Mouse (Mus musculus): ENCODE results near the gene Emg1. TPM values are rescaled to one million over a fixed set of nuclear protein-coding genes. Genes with fewer than 3 reads are reported as not detected.

Gene Emg1
- total and polyA plus RNA-seq, 3 experiments, result 117 to 254 (median 228) TPM

- no peaks in the 10 kb centered on the region for H3K27me3 ChIP-seq (ENCODE audit: insufficient read depth, low read length)
- H3K9me3 ChIP-seq (replicated peaks), result no peaks in the 10 kb centered on the region
- TF ChIP-seq TAL1 (conservative IDR thresholded peaks at IDR 0.05; ENCODE audit: low read depth, low read length), result no peak
- TF ChIP-seq POLR2AphosphoS5 (IDR thresholded peaks at IDR 0.05; ENCODE audit: insufficient replicate concordance, low read depth, low read length), result no peak
- no peak for TF ChIP-seq GATA1 (IDR thresholded peaks at IDR 0.05; ENCODE audit: borderline replicate concordance, low read length)
- TF ChIP-seq GATA2 (IDR thresholded peaks at IDR 0.05; ENCODE audit: borderline replicate concordance, low read depth, low read length), result no peak
- H3K4me1 ChIP-seq (ENCODE audit: insufficient read depth, low read depth, low read length), result peaks cover 51% of the 10 kb centered on the region
- DNase-seq (ENCODE audit: low spot score) (no peak), ATAC-seq (ENCODE audit: extremely low read depth, insufficient number of reproducible peaks, low FRiP score, poor library complexity, severe bottlenecking) (no peak)
- peaks cover 37% of the 10 kb centered on the region for H3K36me3 ChIP-seq (replicated peaks)
- H3K4me3 ChIP-seq (ENCODE audit: low read depth, low read length), result peak overlapping the region; percentile 89
Observed at GRCm38 (mm10) chr6:124663424-124663795, 48.6 kb downstream of the Emg1 start.

DNA sequence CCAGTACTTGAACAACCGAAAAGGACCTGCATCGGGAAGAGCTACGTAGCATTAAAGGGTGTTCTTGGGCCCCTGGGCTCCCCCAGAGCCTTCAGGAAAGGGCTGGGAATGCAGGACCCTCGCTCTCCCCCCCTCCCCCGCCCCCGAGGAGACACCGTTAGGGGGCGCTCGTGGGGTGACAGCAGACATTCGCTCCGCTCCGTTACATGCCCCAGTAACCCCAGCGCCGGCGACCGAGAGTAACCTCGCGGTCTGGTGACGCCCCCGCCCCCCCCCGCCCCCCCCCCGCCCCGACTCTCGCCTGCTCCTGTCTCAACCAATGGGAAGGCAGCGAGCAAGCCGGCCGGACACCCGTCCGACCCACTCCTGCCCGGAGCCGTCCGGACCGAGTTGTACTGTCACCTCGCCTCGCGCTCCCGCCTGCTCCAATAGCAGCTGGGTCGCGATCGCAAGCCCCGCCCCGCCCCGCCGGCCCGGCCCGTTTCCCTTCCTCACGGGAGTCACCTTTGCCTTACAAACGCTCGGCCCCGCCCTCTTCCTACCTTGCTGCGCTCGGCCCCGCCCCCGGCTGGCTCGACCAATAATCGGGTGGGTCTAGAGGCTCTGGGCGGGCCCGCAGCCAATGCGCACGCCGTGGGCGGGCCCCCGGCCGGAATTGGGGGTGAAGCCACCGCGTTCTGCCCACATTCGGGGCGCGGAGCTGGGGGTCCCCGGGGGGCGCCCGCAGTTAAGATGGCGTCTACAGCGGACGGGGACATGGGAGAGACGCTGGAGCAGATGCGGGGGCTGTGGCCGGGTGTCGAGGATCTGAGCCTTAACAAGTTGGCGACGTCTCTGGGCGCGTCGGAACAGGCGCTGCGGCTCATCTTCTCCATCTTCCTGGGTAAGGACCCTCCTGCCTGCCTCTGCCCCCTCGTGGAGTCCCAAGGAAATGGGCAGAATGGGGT is 49.2 kb downstream of the Emg1 start, which contains the start of gene Lpcat3:
Lpcat3 (plus strand) TSS at position 551 of the 947 bp plus-strand sequence.
- Histone ChIP-seq H3K9me3 (replicated peaks) (no peaks in the 10 kb centered on the region), H3K4me1 (ENCODE audit: insufficient read depth, low read depth, low read length) (peaks cover 45% of the 10 kb centered on the region), H3K4me3 (ENCODE audit: low read depth, low read length) (peak within 1 kb of the TSS; percentile 89), H3K27me3 (ENCODE audit: insufficient read depth, low read length) (no peaks in the 10 kb centered on the region), H3K36me3 (replicated peaks) (peaks cover 30% of the 10 kb centered on the region)
- TF ChIP-seq CTCF (IDR thresholded peaks at IDR 0.05; ENCODE audit: low read depth, low read length), result peak; percentile 43; the same call in 1 of the 2 replicates
- TF ChIP-seq GATA1 (IDR thresholded peaks at IDR 0.05; ENCODE audit: borderline replicate concordance, low read length), result no peak
- ATAC-seq (ENCODE audit: extremely low read depth, insufficient number of reproducible peaks, low FRiP score, poor library complexity, severe bottlenecking) (peak; percentile 89), DNase-seq (ENCODE audit: low spot score) (peak; percentile 97)

- peaks cover 23% of the 10 kb centered on the region for H3K36me3 ChIP-seq (replicated peaks)
- ATAC-seq (ENCODE audit: extremely low read depth, insufficient number of reproducible peaks, low FRiP score, poor library complexity, severe bottlenecking), result no peak
- TF ChIP-seq TAL1 (conservative IDR thresholded peaks at IDR 0.05; ENCODE audit: low read depth, low read length) (no peak), POLR2AphosphoS5 (IDR thresholded peaks at IDR 0.05; ENCODE audit: insufficient replicate concordance, low read depth, low read length) (no peak), CTCF (IDR thresholded peaks at IDR 0.05; ENCODE audit: low read depth, low read length) (no peak), GATA2 (IDR thresholded peaks at IDR 0.05; ENCODE audit: borderline replicate concordance, low read depth, low read length) (no peak), GATA1 (IDR thresholded peaks at IDR 0.05; ENCODE audit: borderline replicate concordance, low read length) (no peak)
- H3K4me3 ChIP-seq (ENCODE audit: low read depth, low read length), result peak overlapping the region; percentile 89
- H3K4me1 ChIP-seq (ENCODE audit: insufficient read depth, low read depth, low read length), result peaks cover 37% of the 10 kb centered on the region
- H3K27me3 ChIP-seq (ENCODE audit: insufficient read depth, low read length), result no peaks in the 10 kb centered on the region
- DNase-seq (ENCODE audit: low spot score), result no peak
- no peaks in the 10 kb centered on the region for H3K9me3 ChIP-seq (replicated peaks)
Observed at GRCm38 (mm10) chr6:124661995-124662394, 50.0 kb downstream of the Emg1 start.

DNA sequence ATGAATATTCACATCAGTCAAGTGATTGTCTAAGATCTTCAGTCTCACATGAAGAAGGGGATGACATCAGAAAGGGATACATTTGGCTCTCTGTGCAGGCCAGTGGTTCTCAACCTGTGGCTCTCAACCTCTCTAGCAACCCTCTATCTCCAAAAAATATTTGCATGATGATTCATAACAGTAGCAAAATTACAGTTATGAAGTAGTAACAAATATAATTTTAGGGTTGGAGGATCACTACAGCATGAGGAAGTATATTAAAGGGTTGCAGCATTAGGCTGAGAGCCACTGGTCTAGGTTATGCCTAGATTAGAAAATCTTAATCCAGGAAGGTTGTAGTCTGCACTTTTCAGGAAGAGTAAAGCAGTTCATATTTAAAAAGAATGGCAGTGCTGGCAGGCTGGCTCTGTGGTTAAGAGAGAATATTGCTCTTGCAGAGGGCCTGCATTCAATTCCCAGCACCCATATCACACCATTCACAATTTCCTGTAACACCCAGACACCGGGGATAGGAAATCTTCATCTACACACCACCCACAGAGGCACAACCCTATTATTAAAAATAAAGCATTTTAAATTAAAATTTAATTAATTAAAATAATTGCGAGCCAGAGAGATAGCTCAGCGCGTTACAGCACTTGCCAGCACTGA is 50.7 kb downstream of the Emg1 start:
- DNase-seq (ENCODE audit: low spot score) (no peak), ATAC-seq (ENCODE audit: extremely low read depth, insufficient number of reproducible peaks, low FRiP score, poor library complexity, severe bottlenecking) (no peak)
- no peak overlapping the region for H3K4me3 ChIP-seq (ENCODE audit: low read depth, low read length)
- no peaks in the 10 kb centered on the region for H3K27me3 ChIP-seq (ENCODE audit: insufficient read depth, low read length)
- H3K36me3 ChIP-seq (replicated peaks), result peaks cover 16% of the 10 kb centered on the region
- no peaks in the 10 kb centered on the region for H3K9me3 ChIP-seq (replicated peaks)
- H3K4me1 ChIP-seq (ENCODE audit: insufficient read depth, low read depth, low read length), result peaks cover 34% of the 10 kb centered on the region
- no peak for TF ChIP-seq GATA2 (IDR thresholded peaks at IDR 0.05; ENCODE audit: borderline replicate concordance, low read depth, low read length)
- no peak for TF ChIP-seq POLR2AphosphoS5 (IDR thresholded peaks at IDR 0.05; ENCODE audit: insufficient replicate concordance, low read depth, low read length)

DNA sequence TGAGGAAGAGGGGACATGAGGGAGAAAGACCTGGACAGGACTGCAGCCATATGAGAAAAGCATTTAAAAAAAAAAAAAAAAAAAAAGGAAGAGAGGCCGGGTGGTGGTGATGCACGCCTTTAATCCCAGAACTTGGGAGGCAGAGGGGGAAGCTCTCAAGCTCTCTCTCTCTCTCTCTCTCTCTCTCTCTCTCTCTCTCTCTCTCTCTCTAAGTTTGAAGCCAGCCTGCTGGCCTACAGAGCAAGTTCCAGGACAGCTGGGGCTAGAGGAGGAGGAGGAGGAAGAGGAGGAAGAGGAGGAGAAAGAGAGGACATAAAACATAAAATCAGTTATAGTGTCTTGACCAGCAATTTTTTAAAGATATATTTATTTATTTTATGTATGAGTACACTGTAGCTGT is 53.9 kb downstream of the Emg1 start:
- H3K4me3 ChIP-seq (ENCODE audit: low read depth, low read length), result no peak overlapping the region
- DNase-seq (ENCODE audit: low spot score) (no peak), ATAC-seq (ENCODE audit: extremely low read depth, insufficient number of reproducible peaks, low FRiP score, poor library complexity, severe bottlenecking) (no peak)
- TF ChIP-seq POLR2AphosphoS5 (IDR thresholded peaks at IDR 0.05; ENCODE audit: insufficient replicate concordance, low read depth, low read length) (no peak), CTCF (IDR thresholded peaks at IDR 0.05; ENCODE audit: low read depth, low read length) (no peak), GATA2 (IDR thresholded peaks at IDR 0.05; ENCODE audit: borderline replicate concordance, low read depth, low read length) (no peak), GATA1 (IDR thresholded peaks at IDR 0.05; ENCODE audit: borderline replicate concordance, low read length) (no peak), TAL1 (conservative IDR thresholded peaks at IDR 0.05; ENCODE audit: low read depth, low read length) (no peak)
- H3K9me3 ChIP-seq (replicated peaks), result peaks cover 4% of the 10 kb centered on the region; the same call in 1 of the 2 replicates
- H3K36me3 ChIP-seq (replicated peaks), result no peaks in the 10 kb centered on the region
- H3K4me1 ChIP-seq (ENCODE audit: insufficient read depth, low read depth, low read length), result peaks cover 25% of the 10 kb centered on the region
- peaks cover 2% of the 10 kb centered on the region; the same call in 1 of the 2 replicates for H3K27me3 ChIP-seq (ENCODE audit: insufficient read depth, low read length)

DNA sequence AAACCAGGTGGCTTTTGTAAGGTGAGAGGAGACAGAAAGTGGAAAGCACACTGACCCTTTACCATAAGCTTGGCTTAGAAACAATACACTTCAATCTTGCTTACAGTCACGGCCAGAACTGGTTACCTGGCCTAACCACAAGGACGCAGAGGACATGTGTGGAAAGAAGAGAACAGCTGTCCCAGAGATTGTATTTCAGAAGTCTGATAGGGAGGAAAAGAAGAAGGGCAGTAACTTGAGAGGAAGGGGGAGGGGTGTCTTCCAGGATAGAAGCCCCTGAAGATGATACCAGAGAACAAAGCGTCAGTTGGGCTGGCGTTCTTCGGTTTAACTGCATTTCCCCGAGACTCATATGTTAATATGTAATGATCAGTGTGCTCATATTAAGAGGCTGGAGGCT is 56.1 kb downstream of the Emg1 start:
- Histone ChIP-seq H3K36me3 (replicated peaks) (no peaks in the 10 kb centered on the region), H3K4me1 (ENCODE audit: insufficient read depth, low read depth, low read length) (peaks cover 13% of the 10 kb centered on the region), H3K9me3 (replicated peaks) (peaks cover 6% of the 10 kb centered on the region; the same call in 1 of the 2 replicates), H3K27me3 (ENCODE audit: insufficient read depth, low read length) (peaks cover 4% of the 10 kb centered on the region; the same call in 1 of the 2 replicates), H3K4me3 (ENCODE audit: low read depth, low read length) (no peak overlapping the region)
- ATAC-seq (ENCODE audit: extremely low read depth, insufficient number of reproducible peaks, low FRiP score, poor library complexity, severe bottlenecking) (no peak), DNase-seq (ENCODE audit: low spot score) (no peak)
- TF ChIP-seq TAL1 (conservative IDR thresholded peaks at IDR 0.05; ENCODE audit: low read depth, low read length) (no peak), GATA2 (IDR thresholded peaks at IDR 0.05; ENCODE audit: borderline replicate concordance, low read depth, low read length) (no peak)

Other genes with a start within 250 kb of the Emg1 start
Only the 20 nearest of the 25 such genes appear.
- not detected in 2 replicates for gene C1s1, start 169.8 kb downstream of the Emg1 start, total RNA-seq (2014; fragmentation: Nextera tagmentation)
- gene C1s1, start 169.8 kb downstream of the Emg1 start, total RNA-seq (2017), result 0.05 TPM in 1 of 2 replicates, not detected in the other
- gene C1s1, start 169.8 kb downstream of the Emg1 start, polyA plus RNA-seq (2012), result not detected in 2 replicates
- not detected in 2 replicates for gene C1rb, start 141.9 kb downstream of the Emg1 start, total RNA-seq (2014; fragmentation: Nextera tagmentation)
- 0.11 TPM in 1 of 2 replicates, not detected in the other for gene C1rb, start 141.9 kb downstream of the Emg1 start, total RNA-seq (2017)
- gene C1rb, start 141.9 kb downstream of the Emg1 start, polyA plus RNA-seq (2012), result not detected in 2 replicates
- not detected in 2 replicates for gene C1s2, start 76.1 kb downstream of the Emg1 start, total RNA-seq (2014; fragmentation: Nextera tagmentation)
- 0.05 and 0.12 TPM in 2 replicates for gene C1s2, start 76.1 kb downstream of the Emg1 start, total RNA-seq (2017)
- gene C1s2, start 76.1 kb downstream of the Emg1 start, polyA plus RNA-seq (2012), result not detected in 2 replicates
- 108 and 198 TPM in 2 replicates for gene Lpcat3, start 49.2 kb downstream of the Emg1 start, total RNA-seq (2014; fragmentation: Nextera tagmentation)
- 95.7 and 101 TPM in 2 replicates for gene Lpcat3, start 49.2 kb downstream of the Emg1 start, total RNA-seq (2017)
- gene Lpcat3, start 49.2 kb downstream of the Emg1 start, polyA plus RNA-seq (2012), result 123 and 147 TPM in 2 replicates
- 325 and 378 TPM in 2 replicates for gene Phb2, start 158 bp upstream of the Emg1 start, total RNA-seq (2014; fragmentation: Nextera tagmentation)
- 432 and 434 TPM in 2 replicates for gene Phb2, start 158 bp upstream of the Emg1 start, total RNA-seq (2017)
- gene Phb2, start 158 bp upstream of the Emg1 start, polyA plus RNA-seq (2012), result 465 and 565 TPM in 2 replicates
- gene Ptpn6, start 26.5 kb upstream of the Emg1 start, total RNA-seq (2014; fragmentation: Nextera tagmentation), result 66.2 and 72.6 TPM in 2 replicates
- 309 and 356 TPM in 2 replicates for gene Ptpn6, start 26.5 kb upstream of the Emg1 start, total RNA-seq (2017)
- gene Ptpn6, start 26.5 kb upstream of the Emg1 start, polyA plus RNA-seq (2012), result 54.9 and 129 TPM in 2 replicates
- 61.7 and 62.9 TPM in 2 replicates for gene Grcc10, start 29.2 kb upstream of the Emg1 start, total RNA-seq (2014; fragmentation: Nextera tagmentation)
- 130 and 176 TPM in 2 replicates for gene Grcc10, start 29.2 kb upstream of the Emg1 start, total RNA-seq (2017)
- 26.1 and 38.8 TPM in 2 replicates for gene Grcc10, start 29.2 kb upstream of the Emg1 start, polyA plus RNA-seq (2012)
- not detected in 2 replicates for gene Gm45234, start 43.8 kb upstream of the Emg1 start, total RNA-seq (2014; fragmentation: Nextera tagmentation)
- gene Gm45234, start 43.8 kb upstream of the Emg1 start, total RNA-seq (2017), result not detected in 2 replicates
- not detected in 2 replicates for gene Gm45234, start 43.8 kb upstream of the Emg1 start, polyA plus RNA-seq (2012)
- 58.7 and 85.6 TPM in 2 replicates for gene Atn1, start 44.3 kb upstream of the Emg1 start, total RNA-seq (2014; fragmentation: Nextera tagmentation)
- 1.9 and 3.0 TPM in 2 replicates for gene Atn1, start 44.3 kb upstream of the Emg1 start, total RNA-seq (2017)
- gene Atn1, start 44.3 kb upstream of the Emg1 start, polyA plus RNA-seq (2012), result 55.3 and 58.8 TPM in 2 replicates
- gene Eno2, start 57.5 kb upstream of the Emg1 start, total RNA-seq (2014; fragmentation: Nextera tagmentation), result 1.1 and 3.2 TPM in 2 replicates
- 3.4 and 3.6 TPM in 2 replicates for gene Eno2, start 57.5 kb upstream of the Emg1 start, total RNA-seq (2017)
- 0.13 and 0.29 TPM in 2 replicates for gene Eno2, start 57.5 kb upstream of the Emg1 start, polyA plus RNA-seq (2012)
- gene Lrrc23, start 67.5 kb upstream of the Emg1 start, total RNA-seq (2014; fragmentation: Nextera tagmentation), result not detected in 2 replicates
- 0.11 TPM in 1 of 2 replicates, not detected in the other for gene Lrrc23, start 67.5 kb upstream of the Emg1 start, total RNA-seq (2017)
- gene Lrrc23, start 67.5 kb upstream of the Emg1 start, polyA plus RNA-seq (2012), result not detected in 2 replicates
- gene Spsb2, start 96.5 kb upstream of the Emg1 start, total RNA-seq (2014; fragmentation: Nextera tagmentation), result 1.9 TPM in 2 replicates
- gene Spsb2, start 96.5 kb upstream of the Emg1 start, total RNA-seq (2017), result 6.9 and 9.4 TPM in 2 replicates
- gene Spsb2, start 96.5 kb upstream of the Emg1 start, polyA plus RNA-seq (2012), result 10.1 and 10.9 TPM in 2 replicates
- 601 and 619 TPM in 2 replicates for gene Tpi1, start 102.1 kb upstream of the Emg1 start, total RNA-seq (2014; fragmentation: Nextera tagmentation)
- gene Tpi1, start 102.1 kb upstream of the Emg1 start, total RNA-seq (2017), result 903 and 1,035 TPM in 2 replicates
- gene Tpi1, start 102.1 kb upstream of the Emg1 start, polyA plus RNA-seq (2012), result 520 and 701 TPM in 2 replicates
- gene Usp5, start 117.3 kb upstream of the Emg1 start, total RNA-seq (2014; fragmentation: Nextera tagmentation), result 34.6 and 45.9 TPM in 2 replicates
- 67.0 and 76.8 TPM in 2 replicates for gene Usp5, start 117.3 kb upstream of the Emg1 start, total RNA-seq (2017)
- gene Usp5, start 117.3 kb upstream of the Emg1 start, polyA plus RNA-seq (2012), result 53.0 and 68.2 TPM in 2 replicates
- gene Cdca3, start 117.4 kb upstream of the Emg1 start, total RNA-seq (2014; fragmentation: Nextera tagmentation), result 109 and 112 TPM in 2 replicates
- 137 and 150 TPM in 2 replicates for gene Cdca3, start 117.4 kb upstream of the Emg1 start, total RNA-seq (2017)
- gene Cdca3, start 117.4 kb upstream of the Emg1 start, polyA plus RNA-seq (2012), result 50.9 and 67.2 TPM in 2 replicates
- 1.1 TPM in 1 of 2 replicates, not detected in the other for gene Gnb3, start 128.1 kb upstream of the Emg1 start, total RNA-seq (2014; fragmentation: Nextera tagmentation)
- gene Gnb3, start 128.1 kb upstream of the Emg1 start, total RNA-seq (2017), result not detected in 2 replicates
- gene Gnb3, start 128.1 kb upstream of the Emg1 start, polyA plus RNA-seq (2012), result not detected in 2 replicates
- not detected in 2 replicates for gene P3h3, start 145.6 kb upstream of the Emg1 start, total RNA-seq (2014; fragmentation: Nextera tagmentation)
- 0.23 TPM in 1 of 2 replicates, not detected in the other for gene P3h3, start 145.6 kb upstream of the Emg1 start, total RNA-seq (2017)
- gene P3h3, start 145.6 kb upstream of the Emg1 start, polyA plus RNA-seq (2012), result not detected in 2 replicates
- gene Gpr162, start 151.8 kb upstream of the Emg1 start, total RNA-seq (2014; fragmentation: Nextera tagmentation), result not detected in 2 replicates
- gene Gpr162, start 151.8 kb upstream of the Emg1 start, total RNA-seq (2017), result 0.22 and 0.41 TPM in 2 replicates
- not detected in 2 replicates for gene Gpr162, start 151.8 kb upstream of the Emg1 start, polyA plus RNA-seq (2012)
- gene Cd4, start 176.0 kb upstream of the Emg1 start, total RNA-seq (2014; fragmentation: Nextera tagmentation), result not detected in 2 replicates
- gene Cd4, start 176.0 kb upstream of the Emg1 start, total RNA-seq (2017), result 0.33 and 1.7 TPM in 2 replicates
- gene Cd4, start 176.0 kb upstream of the Emg1 start, polyA plus RNA-seq (2012), result not detected in 2 replicates
- gene Lag3, start 199.5 kb upstream of the Emg1 start, total RNA-seq (2014; fragmentation: Nextera tagmentation), result 0.68 TPM in 1 of 2 replicates, not detected in the other
- 0.12 TPM in 1 of 2 replicates, not detected in the other for gene Lag3, start 199.5 kb upstream of the Emg1 start, total RNA-seq (2017)
- gene Lag3, start 199.5 kb upstream of the Emg1 start, polyA plus RNA-seq (2012), result not detected in 2 replicates